Mouse (Mus musculus) MEL (cell line): ENCODE measurements at regions not wholly inside any gene's neighbourhood (a gene's known extent, or its start where the extent isn't known, plus 50 kb on each side); places are given as distances from the start of the nearest gene placed in this dataset.

Source experiments
- DNase-seq: peaks from one replicate; pipeline ENCODE4 v3.0.0; 2011; ENCODE audit warnings: low read depth, low spot score
- H3K27ac ChIP-seq: 2 replicates; pipeline ENCODE4 v1.5.1; 2012; ENCODE audit warnings: low read depth, mild to moderate bottlenecking, control low read depth, low read length, moderate library complexity; ENCODE audit not compliant: control insufficient read depth
- H3K27me3 ChIP-seq, 2 experiments: fragments of 150-350 bp in 1 of 2; sonication (generic) in 1 of 2; 2 replicates each; pipeline ENCODE4 v1.6.1; 2012; ENCODE audit warnings: low read length in 2 of 2, mild to moderate bottlenecking in 2 of 2, improper control_type of control experiment in 1 of 2, moderate library complexity in 1 of 2; ENCODE audit not compliant: insufficient read depth in 2 of 2, control insufficient read depth in 1 of 2
- H3K36me3 ChIP-seq, 2 experiments: 2 replicates each; pipeline ENCODE4 v1.6.1; 2012 to 2014; ENCODE audit warnings: low read length in 2 of 2, improper control_type of control experiment in 1 of 2, inconsistent platforms in 1 of 2, mild to moderate bottlenecking in 1 of 2; ENCODE audit not compliant: insufficient read depth in 2 of 2, control insufficient read depth in 1 of 2
- H3K4me1 ChIP-seq, 2 experiments: fragments of 150-350 bp in 1 of 2; sonication (generic) in 1 of 2; 2 replicates each; pipeline ENCODE4 v1.6.1; 2012; ENCODE audit warnings: low read length in 2 of 2, improper control_type of control experiment in 1 of 2, mild to moderate bottlenecking in 1 of 2; ENCODE audit not compliant: insufficient read depth in 2 of 2, control insufficient read depth in 1 of 2
- H3K4me3 ChIP-seq, 2 experiments: fragments of 150-350 bp in 1 of 2; sonication (generic) in 1 of 2; 2 replicates each; pipeline ENCODE4 v1.5.1; 2012; ENCODE audit warnings: low read depth in 2 of 2, low read length in 2 of 2, mild to moderate bottlenecking in 2 of 2, moderate library complexity in 2 of 2, control low read depth in 1 of 2, improper control_type of control experiment in 1 of 2; ENCODE audit not compliant: control insufficient read depth in 1 of 2, insufficient read depth in 1 of 2
- H3K79me2 ChIP-seq: 2 replicates; pipeline ENCODE4 v1.6.1; 2012; ENCODE audit warnings: mild to moderate bottlenecking, low read length, moderate library complexity; ENCODE audit not compliant: control insufficient read depth, poor library complexity, insufficient read depth
- H3K9ac ChIP-seq: 2 replicates; pipeline ENCODE4 v1.6.1; 2012; ENCODE audit warnings: low read depth, mild to moderate bottlenecking, control low read depth, low read length, moderate library complexity; ENCODE audit not compliant: control insufficient read depth, poor library complexity, severe bottlenecking
- H3K9me3 ChIP-seq: fragments of 150-350 bp; sonication (generic); replicated peaks from 2 replicates; pipeline ENCODE4 v1.6.1; 2012; ENCODE audit warnings: mild to moderate bottlenecking, low read length, improper control_type of control experiment, moderate library complexity; ENCODE audit not compliant: insufficient read depth
- EP300 ChIP-seq, 2 experiments: IDR thresholded peaks; 2 replicates each; pipeline ENCODE4 v1.6.1; 2011; ENCODE audit warnings: improper control_type of control experiment in 2 of 2, low read length in 2 of 2, low read depth in 1 of 2, mild to moderate bottlenecking in 1 of 2
- JUND ChIP-seq: IDR thresholded peaks from 2 replicates; pipeline ENCODE4 v1.6.1; 2011; ENCODE audit warnings: low read depth, mild to moderate bottlenecking, improper control_type of control experiment, low read length
- KAT2A ChIP-seq: conservative IDR thresholded peaks from 2 replicates; pipeline ENCODE4 v1.6.1; 2012; ENCODE audit warnings: low read depth, low read length, improper control_type of control experiment, inconsistent platforms
- MAX ChIP-seq: IDR thresholded peaks from 2 replicates; pipeline ENCODE4 v1.6.1; 2011; ENCODE audit warnings: low read length, improper control_type of control experiment
- MAZ ChIP-seq: IDR thresholded peaks from 2 replicates; pipeline ENCODE4 v1.6.1; 2012; ENCODE audit warnings: low read depth, mild to moderate bottlenecking, inconsistent platforms, low read length, improper control_type of control experiment
- MEF2A ChIP-seq: IDR thresholded peaks from 2 replicates; pipeline ENCODE4 v1.6.1; 2014; ENCODE audit warnings: low read depth, mild to moderate bottlenecking, inconsistent platforms, low read length, improper control_type of control experiment; ENCODE audit not compliant: poor library complexity, insufficient replicate concordance, severe bottlenecking; ENCODE audit errors: extremely low read depth
- MYC ChIP-seq: IDR thresholded peaks from 2 replicates; pipeline ENCODE4 v1.6.1; 2011; ENCODE audit warnings: low read depth, mild to moderate bottlenecking, low read length, improper control_type of control experiment, moderate library complexity
- SIN3A ChIP-seq: IDR thresholded peaks from 2 replicates; pipeline ENCODE4 v1.6.1; 2012; ENCODE audit warnings: low read length, improper control_type of control experiment, inconsistent platforms
- TAL1 ChIP-seq: IDR thresholded peaks from 2 replicates; pipeline ENCODE4 v1.6.1; 2012; ENCODE audit warnings: mild to moderate bottlenecking, inconsistent platforms, low read length, moderate library complexity, mixed read lengths
- TCF12 ChIP-seq: IDR thresholded peaks from 2 replicates; pipeline ENCODE4 v1.6.1; 2014; ENCODE audit warnings: low read depth, mild to moderate bottlenecking, inconsistent platforms, low read length, improper control_type of control experiment, moderate library complexity
- ZMIZ1 ChIP-seq: IDR thresholded peaks from 2 replicates; pipeline ENCODE4 v1.6.1; 2012; ENCODE audit warnings: low read depth, mild to moderate bottlenecking, inconsistent platforms, low read length, improper control_type of control experiment, moderate library complexity

DNA sequence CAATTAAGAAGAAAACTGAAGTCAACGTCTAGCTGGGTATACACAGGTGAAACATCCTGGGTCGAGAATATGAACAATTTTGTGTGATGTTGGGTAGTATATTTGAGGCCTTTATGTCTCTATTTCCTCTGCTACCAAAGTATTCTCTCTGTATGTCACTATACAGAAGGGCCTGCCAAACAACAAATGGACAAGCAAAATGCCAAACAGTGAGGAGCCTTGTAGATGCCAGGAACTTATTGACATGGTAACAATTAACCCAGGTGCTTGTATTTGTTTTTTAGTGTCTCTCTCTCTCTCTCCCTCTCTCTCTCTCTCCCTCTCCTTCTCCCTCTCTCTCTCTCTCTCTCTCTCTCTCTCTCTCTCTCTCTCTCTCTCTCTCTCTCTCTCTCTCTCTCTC lies 529.1 kb downstream of the Tmem114 start:
- no peaks in the 10 kb centered on the region for H3K4me1 ChIP-seq
- no peaks in the 10 kb centered on the region for H3K27me3 ChIP-seq
- no peak overlapping the region for H3K9ac ChIP-seq
- no peak overlapping the region for H3K27ac ChIP-seq
- H3K4me3 ChIP-seq, result no peak overlapping the region
- H3K79me2 ChIP-seq, result no peaks in the 10 kb centered on the region
- no peaks in the 10 kb centered on the region for H3K9me3 ChIP-seq
- DNase-seq, result no peak
- TF ChIP-seq SIN3A (no peak), TAL1 (no peak)
- TF ChIP-seq, all 39 proteins: peak for 0
- H3K36me3 ChIP-seq, result no peaks in the 10 kb centered on the region

DNA sequence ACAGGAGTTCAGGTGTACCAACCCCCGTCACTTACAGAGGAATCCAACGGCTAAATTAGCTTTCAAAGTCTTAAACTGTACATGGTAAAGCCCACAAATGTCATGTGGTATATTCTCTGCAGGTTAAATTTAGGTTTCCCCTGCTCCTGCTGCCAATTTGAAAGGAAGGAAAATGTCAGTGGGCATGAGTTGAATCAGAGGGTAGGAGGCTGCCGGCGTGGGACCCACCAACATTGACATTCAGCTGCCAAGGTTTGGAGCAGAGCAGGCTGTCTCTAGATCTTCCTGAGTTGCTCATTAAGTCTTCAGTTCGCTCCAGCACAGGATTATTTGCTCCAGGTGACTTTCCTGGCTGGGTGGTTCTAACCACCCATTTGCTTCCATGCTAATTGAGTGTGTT lies 532.1 kb downstream of the Tmem114 start:
- H3K79me2 ChIP-seq, result no peaks in the 10 kb centered on the region
- H3K9me3 ChIP-seq, result no peaks in the 10 kb centered on the region
- no peak for DNase-seq
- no peak overlapping the region for H3K27ac ChIP-seq
- no peaks in the 10 kb centered on the region for H3K4me1 ChIP-seq
- H3K27me3 ChIP-seq, result no peaks in the 10 kb centered on the region
- TF ChIP-seq TCF12 (no peak), MAX (no peak), MEF2A (no peak), KAT2A (no peak), MAZ (no peak), ZMIZ1 (no peak), EP300 (IDR thresholded peaks at IDR 0.05; ENCODE audit: low read depth in 1 of 2, low read length in 2 of 2) (no peak), JUND (no peak), MYC (no peak)
- H3K9ac ChIP-seq, result no peak overlapping the region
- no peak overlapping the region for H3K4me3 ChIP-seq
- H3K36me3 ChIP-seq, result no peaks in the 10 kb centered on the region

DNA sequence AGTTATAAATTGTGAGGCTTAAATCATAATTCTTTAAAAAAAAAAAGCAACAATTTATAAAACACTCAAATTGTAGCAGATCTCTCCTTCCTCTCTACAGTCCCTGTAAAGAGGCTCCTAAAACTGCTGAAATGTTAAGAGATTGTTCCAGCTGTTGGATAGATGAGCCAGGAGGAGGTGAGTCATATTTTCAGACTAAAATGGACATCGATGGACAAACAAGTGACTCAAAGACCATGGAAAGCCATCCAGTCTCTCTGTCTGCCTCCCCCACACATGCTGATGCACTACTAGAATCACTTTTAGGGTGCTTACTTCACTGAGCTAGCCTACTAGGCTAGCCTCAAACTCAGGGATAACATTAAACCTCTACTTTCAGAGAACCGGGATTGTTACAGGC lies 561.5 kb downstream of the Tmem114 start:
- no peak for DNase-seq
- H3K27me3 ChIP-seq, result no peaks in the 10 kb centered on the region
- H3K9ac ChIP-seq, result no peak overlapping the region
- H3K4me3 ChIP-seq, result no peak overlapping the region
- H3K4me1 ChIP-seq, result no peaks in the 10 kb centered on the region
- TF ChIP-seq SIN3A, result no peak
- H3K27ac ChIP-seq, result no peak overlapping the region
- H3K9me3 ChIP-seq, result no peaks in the 10 kb centered on the region
- H3K36me3 ChIP-seq, result no peaks in the 10 kb centered on the region
- H3K79me2 ChIP-seq, result no peaks in the 10 kb centered on the region
